Mouse (Mus musculus): Measurements from ENCODE around the gene Hmgn2. TPM values are rescaled to one million over a fixed set of nuclear protein-coding genes. Genes with fewer than 3 reads are reported as not detected.

Hmgn2 gene
- total and polyA plus RNA-seq, 3 experiments = 125 to 230 (median 186) TPM

DNA sequence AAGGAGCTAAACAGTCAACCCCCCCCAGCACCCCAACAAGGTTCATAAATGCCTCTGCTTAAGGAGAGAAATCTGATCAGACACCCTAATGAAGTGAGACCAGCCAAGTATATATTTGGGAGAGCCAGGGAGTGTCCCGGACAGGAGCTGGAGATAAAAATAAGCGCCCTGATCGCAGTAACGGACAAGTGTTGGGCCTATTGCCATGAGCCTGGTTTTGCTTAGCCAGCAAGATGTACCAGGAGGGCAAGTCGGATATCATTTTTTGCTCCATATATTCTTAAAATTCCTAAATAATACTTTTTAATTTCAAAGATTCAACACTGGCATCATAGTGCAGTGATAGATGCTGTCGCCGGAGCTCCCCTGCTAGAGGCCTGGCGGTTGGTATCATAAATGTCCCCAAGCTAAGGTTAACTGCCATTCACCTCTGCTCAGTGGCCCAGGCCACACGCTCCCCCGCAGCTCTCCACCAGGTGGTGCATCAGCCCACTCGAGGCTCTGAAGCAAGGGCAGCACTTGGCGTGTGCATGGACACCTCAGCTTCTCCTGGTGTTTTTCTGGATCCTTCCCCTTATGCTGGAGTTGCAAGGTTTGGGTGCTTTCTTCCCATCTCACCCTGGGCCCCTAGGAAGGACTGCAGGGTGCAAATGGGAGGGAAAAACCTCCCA is 44.5 kb upstream of the Hmgn2 start:
- peaks cover 0 to 2% of the 10 kb centered on the region in 2 experiments; a peak in 1 of 4 replicates for H3K27me3 ChIP-seq (ENCODE audit: control insufficient read depth in 1 of 2, insufficient read depth in 2 of 2, low read length in 2 of 2)

DNA sequence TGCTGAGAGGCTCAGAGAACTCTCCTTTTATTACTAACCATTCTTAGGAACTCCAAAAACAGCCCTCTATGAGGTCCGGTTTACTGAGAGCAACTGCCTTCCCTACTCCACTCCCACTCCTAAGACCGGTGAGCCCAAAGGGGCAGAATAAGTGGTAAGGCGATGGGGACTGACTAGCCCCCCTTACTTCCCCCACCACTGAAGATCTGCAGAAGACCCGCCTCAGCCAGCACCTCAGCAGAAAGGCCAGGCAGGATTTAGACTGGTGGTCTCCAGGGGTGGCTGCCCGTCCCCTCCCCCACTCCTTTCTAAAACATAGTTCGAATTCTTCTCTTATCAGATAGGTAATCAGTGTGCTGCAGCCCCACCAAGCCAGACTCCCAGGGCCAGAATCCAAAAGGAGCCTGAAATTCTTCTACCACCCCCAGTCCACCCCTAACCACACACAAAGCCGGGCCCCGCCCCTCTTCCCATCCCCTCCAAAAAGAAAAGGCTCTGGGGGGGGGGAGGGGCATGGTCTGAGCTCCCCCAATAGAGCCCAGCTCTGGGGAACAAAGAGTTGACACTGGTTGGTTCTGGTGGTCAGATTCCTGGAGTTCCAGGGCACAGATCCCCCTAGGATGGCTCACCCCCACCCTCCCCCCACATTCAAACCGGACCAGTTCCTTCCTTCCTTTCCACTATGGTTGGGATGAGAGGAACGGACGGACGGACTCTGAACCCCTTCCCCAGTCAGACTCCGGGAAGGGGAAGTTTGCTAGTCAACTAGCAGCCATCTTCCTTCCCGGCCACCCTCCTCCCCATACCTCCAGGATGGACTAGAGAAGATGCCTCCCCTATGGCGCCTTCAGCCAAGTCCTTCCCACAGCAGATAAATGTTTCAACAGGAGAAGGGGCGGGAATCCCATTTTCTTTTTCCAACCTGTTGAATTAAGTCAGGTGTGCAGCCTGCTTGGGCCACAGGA is 43.3 kb upstream of the Hmgn2 start:
- no peaks in the 10 kb centered on the region for H3K36me3 ChIP-seq (ENCODE audit: control insufficient read depth in 1 of 2, insufficient read depth in 2 of 2, low read length in 2 of 2)
- no peak overlapping the region for H3K4me3 ChIP-seq (ENCODE audit: control insufficient read depth in 1 of 2, insufficient read depth in 1 of 2, low read depth in 2 of 2, low read length in 2 of 2)
- H3K27ac ChIP-seq (ENCODE audit: control insufficient read depth, low read depth, low read length) = no peak overlapping the region
- H3K79me2 ChIP-seq (ENCODE audit: control insufficient read depth, insufficient read depth, low read length, poor library complexity) = no peaks in the 10 kb centered on the region
- H3K27me3 ChIP-seq (ENCODE audit: control insufficient read depth in 1 of 2, insufficient read depth in 2 of 2, low read length in 2 of 2) = peaks cover 0 to 2% of the 10 kb centered on the region in 2 experiments; a peak in 1 of 4 replicates
- H3K9ac ChIP-seq (ENCODE audit: control insufficient read depth, low read depth, low read length, poor library complexity, severe bottlenecking) = no peak overlapping the region
- no peaks in the 10 kb centered on the region; a peak in 1 of 4 replicates for H3K4me1 ChIP-seq (ENCODE audit: control insufficient read depth in 1 of 2, insufficient read depth in 2 of 2, low read length in 2 of 2)
- H3K9me3 ChIP-seq (replicated peaks; ENCODE audit: insufficient read depth, low read length) = no peaks in the 10 kb centered on the region
- DNase-seq (ENCODE audit: low read depth, low spot score) = no peak
- no peak for TF ChIP-seq KAT2A (conservative IDR thresholded peaks at IDR 0.05; ENCODE audit: low read depth, low read length)

More for the DNA sequence above, 44.5 kb upstream of the Hmgn2 start:
- TF ChIP-seq RAD21 (IDR thresholded peaks at IDR 0.05; ENCODE audit: low read depth, low read length) (peak; percentile 20), KAT2A (conservative IDR thresholded peaks at IDR 0.05; ENCODE audit: low read depth, low read length) (no peak), SMC3 (IDR thresholded peaks at IDR 0.05; ENCODE audit: low read depth, low read length) (peak; percentile 58), CTCF (IDR thresholded peaks at IDR 0.05 in 2 of 3, conservative IDR thresholded peaks at IDR 0.05 in 1 of 3; ENCODE audit: control insufficient read depth in 1 of 3, insufficient read depth in 1 of 3, low read depth in 2 of 3, low read length in 3 of 3, poor library complexity in 1 of 3, severe bottlenecking in 1 of 3) (peak; percentile 18 to 55 (median 50); a peak in 4 of 6 replicates)
- Histone ChIP-seq H3K4me3 (ENCODE audit: control insufficient read depth in 1 of 2, insufficient read depth in 1 of 2, low read depth in 2 of 2, low read length in 2 of 2) (no peak overlapping the region), H3K9ac (ENCODE audit: control insufficient read depth, low read depth, low read length, poor library complexity, severe bottlenecking) (no peak overlapping the region), H3K79me2 (ENCODE audit: control insufficient read depth, insufficient read depth, low read length, poor library complexity) (no peaks in the 10 kb centered on the region), H3K9me3 (replicated peaks; ENCODE audit: insufficient read depth, low read length) (no peaks in the 10 kb centered on the region), H3K4me1 (ENCODE audit: control insufficient read depth in 1 of 2, insufficient read depth in 2 of 2, low read length in 2 of 2) (no peaks in the 10 kb centered on the region; a peak in 1 of 4 replicates), H3K27ac (ENCODE audit: control insufficient read depth, low read depth, low read length) (no peak overlapping the region), H3K36me3 (ENCODE audit: control insufficient read depth in 1 of 2, insufficient read depth in 2 of 2, low read length in 2 of 2) (no peaks in the 10 kb centered on the region)
- DNase-seq (ENCODE audit: low read depth, low spot score) = peak; percentile 37

DNA sequence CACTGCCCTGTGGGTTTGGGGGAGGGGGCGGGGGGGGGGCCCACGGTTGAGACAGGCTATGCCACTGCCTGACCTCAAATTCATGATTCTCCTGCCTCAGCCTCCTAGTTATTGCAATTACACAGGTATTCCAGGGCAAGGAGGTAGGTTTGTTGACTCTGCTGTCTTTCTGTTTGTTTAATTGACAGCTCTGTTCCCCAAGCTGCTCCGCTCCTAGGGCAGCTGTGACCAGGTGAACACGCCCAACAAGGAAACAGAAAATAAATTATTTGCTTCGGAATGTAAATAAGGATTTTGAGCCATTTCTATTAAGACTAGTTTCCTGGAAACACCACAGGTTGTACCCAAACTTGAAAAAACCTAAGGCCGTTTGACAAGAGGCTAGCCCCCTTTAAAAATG is 41.3 kb upstream of the Hmgn2 start:
- Histone ChIP-seq H3K4me1 (ENCODE audit: control insufficient read depth in 1 of 2, insufficient read depth in 2 of 2, low read length in 2 of 2) (peaks cover 0 to 13% of the 10 kb centered on the region in 2 experiments; a peak in 3 of 4 replicates), H3K9me3 (replicated peaks; ENCODE audit: insufficient read depth, low read length) (no peaks in the 10 kb centered on the region), H3K79me2 (ENCODE audit: control insufficient read depth, insufficient read depth, low read length, poor library complexity) (no peaks in the 10 kb centered on the region), H3K27me3 (ENCODE audit: control insufficient read depth in 1 of 2, insufficient read depth in 2 of 2, low read length in 2 of 2) (peaks cover 0 to 2% of the 10 kb centered on the region in 2 experiments; a peak in 1 of 4 replicates), H3K27ac (ENCODE audit: control insufficient read depth, low read depth, low read length) (no peak overlapping the region), H3K36me3 (ENCODE audit: control insufficient read depth in 1 of 2, insufficient read depth in 2 of 2, low read length in 2 of 2) (peaks cover 0 to 7% of the 10 kb centered on the region in 2 experiments; a peak in 2 of 4 replicates), H3K9ac (ENCODE audit: control insufficient read depth, low read depth, low read length, poor library complexity, severe bottlenecking) (no peak overlapping the region), H3K4me3 (ENCODE audit: control insufficient read depth in 1 of 2, insufficient read depth in 1 of 2, low read depth in 2 of 2, low read length in 2 of 2) (no peak overlapping the region)
- no peak for TF ChIP-seq TAL1 (IDR thresholded peaks at IDR 0.05; ENCODE audit: low read length)
- no peak for TF ChIP-seq MYB (IDR thresholded peaks at IDR 0.05; ENCODE audit: low read depth, low read length)
- TF ChIP-seq POLR2AphosphoS2 (IDR thresholded peaks at IDR 0.05; ENCODE audit: low read length) = no peak
- TF ChIP-seq POLR2AphosphoS5 (IDR thresholded peaks at IDR 0.05; ENCODE audit: borderline replicate concordance, low read depth, low read length) = no peak
- no peak for TF ChIP-seq USF2 (IDR thresholded peaks at IDR 0.05; ENCODE audit: borderline replicate concordance in 1 of 2, insufficient read depth in 1 of 2, low read depth in 1 of 2, low read length in 2 of 2)
- TF ChIP-seq NRF1 (IDR thresholded peaks at IDR 0.05; ENCODE audit: insufficient read depth, low read depth, low read length, poor library complexity, severe bottlenecking) = no peak
- no peak for TF ChIP-seq ELF1 (IDR thresholded peaks at IDR 0.05; ENCODE audit: low read depth, low read length)
- TF ChIP-seq ZNF384 (IDR thresholded peaks at IDR 0.05; ENCODE audit: low read depth, low read length) = no peak
- TF ChIP-seq GABPA (IDR thresholded peaks at IDR 0.05; ENCODE audit: low read depth, low read length) = no peak
- TF ChIP-seq KAT2A (conservative IDR thresholded peaks at IDR 0.05; ENCODE audit: low read depth, low read length) = no peak
- TF ChIP-seq HCFC1 (IDR thresholded peaks at IDR 0.05; ENCODE audit: low read depth, low read length) = no peak
- no peak for TF ChIP-seq MAFK (IDR thresholded peaks at IDR 0.05; ENCODE audit: borderline replicate concordance, low read depth, low read length)
- TF ChIP-seq SMC3 (IDR thresholded peaks at IDR 0.05; ENCODE audit: low read depth, low read length) = no peak
- no peak for TF ChIP-seq ETS1 (IDR thresholded peaks at IDR 0.05; ENCODE audit: low read depth, low read length)
- no peak for TF ChIP-seq CHD1 (IDR thresholded peaks at IDR 0.05; ENCODE audit: low read depth, low read length)
- no peak for TF ChIP-seq MYC (IDR thresholded peaks at IDR 0.05; ENCODE audit: low read depth, low read length)
- no peak for TF ChIP-seq USF1 (IDR thresholded peaks at IDR 0.05; ENCODE audit: low read depth, low read length)
- TF ChIP-seq MEF2A (IDR thresholded peaks at IDR 0.05; ENCODE audit: extremely low read depth, insufficient replicate concordance, low read depth, low read length, poor library complexity, severe bottlenecking) = no peak
- TF ChIP-seq TBP (IDR thresholded peaks at IDR 0.05; ENCODE audit: low read depth, low read length) = no peak
- no peak for DNase-seq (ENCODE audit: low read depth, low spot score)
